Mouse (Mus musculus) ES-Bruce4 (cell line): ENCODE data around the gene Slc2a1. TPM values are rescaled to one million over a fixed set of nuclear protein-coding genes. Genes with fewer than 3 reads are reported as not detected.
A peak's percentile ranks its signal among the peaks of the same experiment; 100 is the strongest.

Experiments used
- H3K27ac ChIP-seq: 2 replicates; pipeline ENCODE4 v1.5.1; 2012; ENCODE audit warnings: low read length, inconsistent platforms; ENCODE audit not compliant: insufficient read depth
- H3K27me3 ChIP-seq: 2 replicates; pipeline ENCODE4 v1.6.1; 2012; ENCODE audit warnings: mild to moderate bottlenecking, low read length, inconsistent platforms; ENCODE audit not compliant: control insufficient read depth, poor library complexity, insufficient read depth, severe bottlenecking
- H3K36me3 ChIP-seq: 2 replicates; pipeline ENCODE4 v1.6.1; 2012; ENCODE audit warnings: inconsistent platforms, mild to moderate bottlenecking, low read length, moderate library complexity; ENCODE audit not compliant: control insufficient read depth, poor library complexity, insufficient read depth, severe bottlenecking
- H3K4me1 ChIP-seq: one replicate; pipeline ENCODE4 v1.8.1; 2011; ENCODE audit warnings: low read length; ENCODE audit not compliant: control insufficient read depth, insufficient read depth
- H3K4me3 ChIP-seq: 2 replicates; pipeline ENCODE4 v1.5.1; 2011; ENCODE audit warnings: low read depth, mild to moderate bottlenecking, low read length
- H3K9ac ChIP-seq: 2 replicates; pipeline ENCODE4 v1.6.1; 2012; ENCODE audit warnings: low read depth, mild to moderate bottlenecking, inconsistent platforms; ENCODE audit not compliant: poor library complexity, severe bottlenecking
- H3K9me3 ChIP-seq: replicated peaks from 2 replicates; pipeline ENCODE4 v1.6.1; 2012; ENCODE audit warnings: mild to moderate bottlenecking, low read length, inconsistent platforms; ENCODE audit not compliant: control insufficient read depth, poor library complexity, insufficient read depth, severe bottlenecking
- CTCF ChIP-seq: IDR thresholded peaks from one replicate; pipeline ENCODE4 v1.8.1; 2011; ENCODE audit warnings: low read depth, low read length
- EP300 ChIP-seq: IDR thresholded peaks from 2 replicates; pipeline ENCODE4 v1.6.1; 2011; ENCODE audit warnings: low read depth, low read length; ENCODE audit not compliant: insufficient read depth
- POLR2A ChIP-seq: IDR thresholded peaks from one replicate; pipeline ENCODE4 v1.8.1; 2011; ENCODE audit warnings: low read length; ENCODE audit not compliant: insufficient read depth
- polyA plus RNA-seq: library from polyadenylated mRNA; stranded (reverse); fragments of >200 nt; gene quantifications from 2 replicates; pipeline ENCODE4 v1.2.4, GENCODE M21; 2011; ENCODE audit warnings: low read depth; ENCODE audit not compliant: missing spikeins, insufficient read depth, insufficient read length

Slc2a1 gene
- polyA plus RNA-seq, 1 experiment, result 682 TPM

DNA sequence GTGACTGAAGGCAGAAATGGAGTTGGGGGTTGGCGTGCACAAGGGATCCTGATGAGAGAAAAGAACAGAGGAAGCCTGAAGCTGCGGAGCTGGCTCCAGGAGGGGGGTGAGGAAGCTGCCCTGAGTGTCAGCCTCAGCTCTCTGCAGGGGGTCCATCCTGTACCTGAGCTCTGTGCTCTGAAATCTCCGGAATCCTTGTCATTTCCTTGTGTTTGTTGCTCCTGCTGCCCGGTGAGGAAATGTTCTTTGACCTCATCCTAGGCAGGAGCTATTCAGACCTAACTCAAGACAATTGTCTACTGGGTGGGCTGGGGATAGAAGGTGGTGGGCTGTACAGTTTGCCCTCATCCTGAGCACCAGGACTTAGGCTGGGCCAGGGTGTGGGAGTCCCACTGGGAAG is 13.5 kb upstream of the Slc2a1 start:
- TF ChIP-seq CTCF (no peak), POLR2A (no peak), EP300 (peak; percentile 76; the same call in 1 of the 2 replicates)
- Histone ChIP-seq H3K27me3 (no peaks in the 10 kb centered on the region), H3K4me1 (peaks cover 3% of the 10 kb centered on the region), H3K4me3 (0 out of 2 replicates have a peak overlapping the region, but pooled peaks have one; percentile 1), H3K9ac (no peak overlapping the region), H3K36me3 (no peaks in the 10 kb centered on the region), H3K27ac (peak overlapping the region; percentile 25), H3K9me3 (no peaks in the 10 kb centered on the region)

DNA sequence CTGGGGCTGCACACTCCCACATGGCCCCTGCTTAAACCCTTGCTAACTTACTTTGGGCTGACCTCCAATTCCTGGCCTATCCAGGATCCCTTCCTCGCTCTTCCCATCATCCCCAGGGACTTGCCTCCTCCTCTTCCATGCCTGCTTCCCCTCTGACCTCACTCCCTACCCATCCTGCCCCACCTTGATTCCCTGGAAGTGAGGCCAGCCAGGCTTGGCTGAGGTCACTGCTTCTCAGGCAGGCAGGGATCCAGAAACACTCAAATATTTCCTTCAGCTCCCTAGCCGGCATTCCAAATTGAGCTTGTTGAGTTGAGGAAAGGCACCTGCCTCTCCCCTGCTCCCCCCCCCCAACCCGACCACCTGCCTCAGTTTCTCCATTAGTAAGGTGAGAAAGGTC is 12.1 kb upstream of the Slc2a1 start:
- H3K36me3 ChIP-seq, result no peaks in the 10 kb centered on the region

DNA sequence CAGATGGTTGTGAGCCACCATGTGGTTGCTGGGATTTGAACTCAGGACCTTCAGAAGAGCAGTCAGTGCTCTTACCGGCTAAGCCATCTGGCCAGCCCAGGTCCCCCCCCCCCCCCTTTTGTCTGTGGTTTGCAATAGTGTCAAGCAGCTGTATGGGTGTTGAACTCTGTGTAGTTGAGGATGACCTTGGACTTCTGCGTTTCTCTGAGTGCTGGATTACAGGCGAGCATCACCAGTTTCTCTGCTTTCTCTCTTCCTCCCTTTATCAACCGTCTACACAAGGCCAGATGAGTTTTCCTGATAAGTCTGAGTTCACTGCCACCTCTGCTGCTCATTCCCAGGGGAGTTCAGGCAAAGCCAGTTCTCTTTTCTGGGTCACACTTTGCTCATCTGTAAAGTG is 11.1 kb upstream of the Slc2a1 start:
- Histone ChIP-seq H3K9me3 (no peaks in the 10 kb centered on the region), H3K9ac (no peak overlapping the region), H3K27ac (no peak overlapping the region), H3K4me3 (no peak overlapping the region), H3K4me1 (peaks cover 4% of the 10 kb centered on the region), H3K36me3 (no peaks in the 10 kb centered on the region), H3K27me3 (no peaks in the 10 kb centered on the region)
- TF ChIP-seq EP300 (no peak), CTCF (no peak), POLR2A (no peak)

More for the DNA sequence above, 12.1 kb upstream of the Slc2a1 start:
- Histone ChIP-seq H3K4me3 (no peak overlapping the region), H3K9ac (no peak overlapping the region), H3K27me3 (no peaks in the 10 kb centered on the region), H3K9me3 (no peaks in the 10 kb centered on the region), H3K27ac (no peak overlapping the region), H3K4me1 (peaks cover 3% of the 10 kb centered on the region)
- no peak for TF ChIP-seq EP300
- no peak for TF ChIP-seq CTCF
- no peak for TF ChIP-seq POLR2A

DNA sequence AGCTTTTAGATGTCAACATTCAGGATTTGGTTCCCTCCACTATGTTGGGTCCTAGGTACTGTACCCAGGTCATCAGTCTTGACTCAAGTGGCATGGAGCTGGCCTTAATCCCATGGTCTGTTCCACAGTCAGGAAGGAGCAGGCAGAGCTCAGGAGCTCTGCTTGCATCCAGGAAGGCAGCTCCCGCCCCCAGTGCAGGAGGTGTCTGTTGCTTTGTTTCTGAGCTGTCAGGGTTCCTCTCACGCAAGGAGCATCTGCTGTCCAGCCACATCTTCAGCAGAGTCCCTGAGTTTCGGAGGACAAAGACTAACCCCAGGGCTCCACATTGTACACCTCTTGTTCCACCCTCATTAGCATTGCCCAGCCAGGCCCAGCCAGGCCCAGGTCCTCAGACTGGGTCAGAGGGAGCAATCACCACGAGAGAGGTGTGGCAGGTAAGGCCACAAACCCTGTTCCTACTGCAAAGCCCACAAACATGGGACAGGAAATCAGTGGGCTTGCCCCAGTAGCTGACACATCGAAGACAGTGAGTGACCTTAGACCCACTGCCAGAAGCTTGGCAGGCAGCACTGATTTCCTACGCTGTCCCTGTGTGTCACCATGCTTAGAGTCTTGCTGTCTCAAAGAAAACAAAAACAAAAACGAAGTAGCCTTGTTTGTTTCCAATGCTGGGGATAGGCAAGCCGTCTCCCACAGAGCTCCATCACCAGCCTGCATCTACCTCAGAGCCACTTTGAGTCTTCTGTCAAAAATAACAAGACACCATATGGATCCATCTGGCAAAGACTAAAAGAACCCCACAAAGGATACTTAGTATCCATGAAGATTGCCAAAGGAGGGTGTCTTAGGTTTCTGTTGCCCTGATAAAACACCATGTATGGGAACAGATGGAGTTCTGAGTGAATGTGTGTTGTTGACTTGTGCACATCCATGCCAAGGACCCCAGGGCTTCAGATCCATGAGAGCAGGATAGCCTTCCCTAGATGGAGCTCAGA is 10.0 kb upstream of the Slc2a1 start:
- H3K9me3 ChIP-seq, result no peaks in the 10 kb centered on the region
- no peak overlapping the region for H3K27ac ChIP-seq
- H3K4me3 ChIP-seq, result no peak overlapping the region
- TF ChIP-seq CTCF (no peak), EP300 (no peak), POLR2A (no peak)
- no peaks in the 10 kb centered on the region for H3K36me3 ChIP-seq
- no peak overlapping the region for H3K9ac ChIP-seq
- peaks cover 2% of the 10 kb centered on the region for H3K4me1 ChIP-seq
- H3K27me3 ChIP-seq, result no peaks in the 10 kb centered on the region

DNA sequence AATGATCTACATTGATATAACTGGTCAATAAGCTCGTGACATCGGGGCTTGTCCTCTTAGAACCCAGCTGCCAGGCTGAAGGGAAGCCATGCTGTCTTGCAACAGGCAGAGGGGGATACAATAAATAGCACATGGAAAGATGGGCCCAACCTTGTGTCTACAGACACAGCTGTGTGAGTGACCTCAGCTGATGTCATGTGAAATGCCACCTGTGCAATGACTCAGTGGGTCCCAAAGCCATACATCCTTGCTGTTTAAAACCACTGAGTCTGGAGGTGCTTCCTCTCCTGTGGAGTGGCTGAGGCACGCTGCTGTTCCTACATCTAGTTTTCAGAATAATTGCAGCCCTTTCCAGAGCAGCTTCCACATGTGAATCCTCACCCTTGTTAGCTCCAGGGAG is 7.1 kb upstream of the Slc2a1 start:
- H3K36me3 ChIP-seq, result no peaks in the 10 kb centered on the region
- H3K27me3 ChIP-seq, result no peaks in the 10 kb centered on the region
- H3K27ac ChIP-seq, result no peak overlapping the region
- no peak for TF ChIP-seq EP300
- no peak for TF ChIP-seq POLR2A
- no peak for TF ChIP-seq CTCF
- H3K4me1 ChIP-seq, result peaks cover 2% of the 10 kb centered on the region
- H3K9ac ChIP-seq, result no peak overlapping the region
- H3K4me3 ChIP-seq, result no peak overlapping the region
- no peaks in the 10 kb centered on the region for H3K9me3 ChIP-seq
